Mouse (Mus musculus) olfactory bulb, adult 2 months (tissue): ENCODE measurements around the gene Skil. TPM values are rescaled to one million over a fixed set of nuclear protein-coding genes. Genes with fewer than 3 reads are reported as not detected.
"Not testable (repeated sequence)": the region's sequence is repeated elsewhere in the genome, so short reads cannot be mapped to it uniquely, and the experiment has no call there.

ENCODE experiments used
- H3K27ac ChIP-seq: fragments of 200-500 bp; 2 replicates; pipeline ENCODE4 v1.5.1; 2012; ENCODE audit warnings: low read depth, low read length; ENCODE audit not compliant: insufficient read depth
- H3K4me1 ChIP-seq: fragments of 200-500 bp; 2 replicates; pipeline ENCODE4 v1.6.1; 2012; ENCODE audit warnings: low read length; ENCODE audit not compliant: control insufficient read depth, insufficient read depth
- H3K4me3 ChIP-seq: fragments of 200-500 bp; 2 replicates; pipeline ENCODE4 v1.5.1; 2012; ENCODE audit warnings: mild to moderate bottlenecking, low read depth, low read length, moderate library complexity; ENCODE audit not compliant: insufficient read depth
- CTCF ChIP-seq: fragments of 200-500 bp; IDR thresholded peaks from 2 replicates; pipeline ENCODE4 v1.5.1; 2012; ENCODE audit warnings: low read depth, mild to moderate bottlenecking, low read length, moderate library complexity; ENCODE audit not compliant: insufficient read depth
- POLR2A ChIP-seq: fragments of 200-500 bp; IDR thresholded peaks from 2 replicates; pipeline ENCODE4 v1.6.1; 2012; ENCODE audit warnings: mild to moderate bottlenecking, low read depth, low read length, moderate library complexity; ENCODE audit not compliant: insufficient read depth
- WGBS: fragments of 180-500 bp; shearing (Covaris S2); methylation state at CpG from one replicate; pipeline ENCODE4 v1.1.7; 2018; 5-methylcytosine and 5-hydroxymethylcytosine counted together
- polyA plus RNA-seq: library from polyadenylated mRNA; stranded (reverse); fragments of >200 nt; gene quantifications from 2 replicates; pipeline ENCODE4 v1.2.4, GENCODE M21; 2012; ENCODE audit warnings: low replicate concordance; ENCODE audit not compliant: missing spikeins, insufficient read depth, insufficient read length

The Skil gene
- polyA plus RNA-seq, 1 experiment: not detected

DNA sequence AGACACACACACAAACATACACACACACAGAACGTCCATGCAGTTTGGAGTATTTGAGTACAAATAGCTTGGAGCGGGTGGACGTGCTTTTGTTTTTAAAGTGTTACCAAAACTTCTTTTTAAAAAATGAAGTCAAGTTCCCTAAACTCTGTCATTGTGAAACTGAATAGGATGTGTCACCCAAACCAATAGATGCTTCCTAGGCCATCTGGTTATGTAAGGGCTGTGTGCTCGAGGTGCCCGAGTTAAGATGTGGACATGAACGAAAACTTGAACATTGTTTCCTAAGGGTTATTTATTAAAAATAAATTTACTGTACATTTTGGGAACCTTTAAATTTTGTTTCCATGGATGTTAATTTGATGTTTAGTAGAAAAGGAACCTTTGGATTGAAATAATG, 11.7 kb downstream of the Skil start:
- Histone ChIP-seq H3K4me1 (peaks cover 7% of the 10 kb centered on the region), H3K27ac (no peak overlapping the region), H3K4me3 (no peak overlapping the region)
- TF ChIP-seq CTCF (no peak), POLR2A (no peak)
- WGBS: 87% methylated on average over 6 of the region's 6 CpGs

DNA sequence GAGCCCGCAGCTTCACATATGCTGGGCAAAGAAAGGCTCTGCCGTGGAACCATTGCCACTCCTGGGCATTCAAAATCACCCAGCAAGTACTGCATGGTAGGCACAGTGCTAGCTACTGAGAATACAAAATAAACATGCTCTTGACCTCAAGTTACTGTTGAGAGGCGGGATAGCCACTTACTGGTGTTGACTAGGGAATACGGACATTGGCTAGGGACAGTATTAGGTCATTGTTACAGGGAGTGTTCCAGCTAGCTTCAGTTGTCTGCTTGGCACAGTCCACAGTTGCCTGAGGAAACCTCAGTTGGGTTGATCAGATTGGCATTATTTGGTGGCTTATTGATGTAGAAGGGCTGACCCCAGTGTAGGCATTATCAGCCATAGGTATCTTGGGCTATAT, 12.8 kb downstream of the Skil start:
- TF ChIP-seq POLR2A (no peak), CTCF (no peak)
- peaks cover 7% of the 10 kb centered on the region for H3K4me1 ChIP-seq
- no peak overlapping the region for H3K27ac ChIP-seq
- WGBS: 65% methylated on average over 4 of the region's 4 CpGs
- no peak overlapping the region for H3K4me3 ChIP-seq

DNA sequence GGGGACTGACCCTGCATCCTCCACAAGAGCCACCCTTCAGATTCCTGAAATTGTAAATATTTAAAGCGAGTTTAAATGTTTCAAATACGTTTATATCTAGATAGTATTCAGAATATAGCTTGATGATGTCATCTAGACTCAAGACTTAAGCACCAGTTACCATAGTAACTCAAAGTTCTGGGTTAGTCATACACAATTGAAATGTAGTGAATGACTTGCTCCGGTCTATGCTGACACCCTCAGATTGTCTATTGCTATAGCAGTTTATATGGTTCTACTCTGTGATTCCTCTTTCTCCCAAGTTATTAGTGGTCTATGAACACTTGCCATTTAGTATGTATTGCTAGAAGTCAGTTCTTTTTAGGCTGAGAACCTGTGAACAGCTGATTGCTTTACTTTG, 14.2 kb downstream of the Skil start:
- 55% methylated on average over 3 of the region's 3 CpGs for WGBS
- Histone ChIP-seq H3K4me3 (no peak overlapping the region), H3K27ac (no peak overlapping the region), H3K4me1 (peaks cover 5% of the 10 kb centered on the region)
- TF ChIP-seq CTCF (no peak), POLR2A (no peak)

DNA sequence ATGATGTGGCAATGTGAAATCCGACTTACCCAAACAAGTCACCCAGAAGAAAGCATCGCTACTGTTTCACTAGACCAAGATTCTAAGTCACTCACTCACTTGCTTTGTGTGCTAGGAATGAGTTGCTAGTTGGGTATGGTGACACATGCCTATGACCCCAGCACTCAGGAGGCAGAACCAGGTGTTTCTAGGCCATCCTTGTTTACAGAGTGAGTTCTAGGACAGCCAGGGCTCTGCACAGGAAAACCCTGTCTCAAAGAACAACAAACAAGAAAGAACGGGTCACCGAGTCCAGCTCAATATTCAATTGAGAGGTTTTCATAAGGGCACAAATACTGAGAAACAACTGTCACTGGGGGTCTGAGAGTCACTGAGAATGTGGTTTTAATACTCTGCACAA, 28.2 kb downstream of the Skil start:
- WGBS: 86% methylated on average over 4 of the region's 4 CpGs
- H3K4me1 ChIP-seq: no peaks in the 10 kb centered on the region
- TF ChIP-seq POLR2A (no peak), CTCF (no peak)
- H3K27ac ChIP-seq: no peak overlapping the region
- no peak overlapping the region for H3K4me3 ChIP-seq

DNA sequence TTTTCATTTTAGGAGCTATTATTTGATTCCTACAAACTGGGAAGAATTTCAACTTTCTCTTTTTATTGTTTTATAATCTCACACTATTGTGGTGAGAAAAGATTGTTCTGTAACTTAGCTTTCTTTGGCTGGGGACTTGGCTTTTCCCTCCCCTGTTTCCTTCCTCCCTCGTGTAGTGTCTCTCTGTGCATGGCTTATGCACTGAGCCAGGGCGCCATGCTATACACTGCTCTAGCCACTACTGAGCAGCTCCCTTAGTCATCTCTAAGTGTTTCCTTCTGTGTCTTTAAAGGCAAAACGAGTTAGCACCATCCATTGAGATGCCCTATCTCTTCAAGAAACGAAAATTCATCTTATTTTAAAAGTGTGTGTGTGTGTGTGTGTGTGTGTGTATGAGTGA, 31.4 kb downstream of the Skil start:
- 81% methylated on average over 4 of the region's 4 CpGs for WGBS
- TF ChIP-seq POLR2A: no peak

DNA sequence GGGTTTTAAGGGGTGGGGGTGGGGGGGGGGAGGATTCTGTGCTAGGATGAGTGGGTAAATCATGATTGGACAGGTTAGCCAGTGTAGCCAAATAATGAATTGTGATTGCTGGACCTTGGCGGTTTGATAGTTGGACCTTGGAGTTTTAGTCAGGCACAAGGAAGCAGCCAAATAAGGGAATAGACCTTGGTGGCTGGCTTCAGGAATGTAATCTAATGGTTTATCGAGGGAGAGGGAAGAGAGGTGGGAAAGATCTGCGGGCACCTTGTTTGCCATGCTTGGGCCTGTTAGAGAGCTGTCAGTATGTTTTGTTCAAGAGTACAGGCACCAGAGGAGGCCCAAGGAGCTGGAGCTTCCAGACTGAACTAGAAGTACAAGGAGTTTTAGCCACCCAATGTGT, 32.0 kb downstream of the Skil start:
- Histone ChIP-seq H3K27ac (no peak overlapping the region), H3K4me3 (no peak overlapping the region), H3K4me1 (no peaks in the 10 kb centered on the region)
- TF ChIP-seq CTCF (no peak), POLR2A (no peak)
- 92% methylated on average over 3 of the region's 3 CpGs for WGBS

More for the DNA sequence above, 31.4 kb downstream of the Skil start:
- H3K4me1 ChIP-seq: no peaks in the 10 kb centered on the region
- no peak overlapping the region for H3K27ac ChIP-seq
- no peak overlapping the region for H3K4me3 ChIP-seq

DNA sequence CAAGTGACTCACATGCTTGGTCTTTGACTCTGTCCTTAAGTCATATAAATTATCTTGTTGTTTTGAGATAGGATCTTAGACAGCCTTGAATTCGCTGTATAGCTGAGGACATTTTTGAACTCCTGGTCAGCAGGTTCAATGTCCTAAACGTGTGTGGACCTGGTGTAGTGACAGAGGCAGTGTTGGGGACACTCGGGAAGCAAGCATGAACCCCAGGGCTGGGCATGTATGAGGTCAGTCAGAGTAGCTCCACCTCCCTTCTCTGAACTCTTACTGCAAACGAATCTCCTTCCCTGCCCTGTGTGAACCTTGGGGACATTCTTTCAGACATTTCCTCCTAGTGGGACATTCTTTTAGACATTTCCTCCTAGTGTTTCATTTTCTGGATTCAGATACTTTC, 34.9 kb downstream of the Skil start:
- TF ChIP-seq POLR2A (no peak), CTCF (no peak)

DNA sequence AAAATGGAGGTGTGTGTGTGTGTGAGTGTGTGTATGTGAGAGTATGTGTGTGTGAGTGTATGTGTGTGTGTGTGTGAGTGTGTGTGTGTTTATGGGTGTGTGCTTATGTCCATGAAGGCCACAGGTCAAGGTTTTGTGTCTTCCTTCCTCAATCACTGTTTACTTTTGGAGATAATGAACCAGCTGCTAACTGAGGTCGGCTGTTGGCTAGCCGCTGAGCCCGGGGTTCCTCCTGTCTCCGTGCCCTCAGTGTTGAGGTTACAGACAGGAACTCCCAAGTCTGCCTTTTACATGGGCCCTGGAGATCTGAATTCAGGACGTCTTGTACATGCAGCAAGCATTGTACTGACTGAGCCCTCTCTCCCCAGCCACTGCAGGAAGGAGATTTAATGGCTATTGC, 38.8 kb downstream of the Skil start:
- H3K4me3 ChIP-seq: no peak overlapping the region
- WGBS: 72% methylated on average over 5 of the region's 5 CpGs
- TF ChIP-seq POLR2A: no peak
- TF ChIP-seq CTCF: no peak
- H3K27ac ChIP-seq: no peak overlapping the region
- H3K4me1 ChIP-seq: no peaks in the 10 kb centered on the region

More for the DNA sequence above, 34.9 kb downstream of the Skil start:
- 56% methylated on average over 4 of the region's 4 CpGs for WGBS
- Histone ChIP-seq H3K4me1 (no peaks in the 10 kb centered on the region), H3K4me3 (no peak overlapping the region), H3K27ac (no peak overlapping the region)

DNA sequence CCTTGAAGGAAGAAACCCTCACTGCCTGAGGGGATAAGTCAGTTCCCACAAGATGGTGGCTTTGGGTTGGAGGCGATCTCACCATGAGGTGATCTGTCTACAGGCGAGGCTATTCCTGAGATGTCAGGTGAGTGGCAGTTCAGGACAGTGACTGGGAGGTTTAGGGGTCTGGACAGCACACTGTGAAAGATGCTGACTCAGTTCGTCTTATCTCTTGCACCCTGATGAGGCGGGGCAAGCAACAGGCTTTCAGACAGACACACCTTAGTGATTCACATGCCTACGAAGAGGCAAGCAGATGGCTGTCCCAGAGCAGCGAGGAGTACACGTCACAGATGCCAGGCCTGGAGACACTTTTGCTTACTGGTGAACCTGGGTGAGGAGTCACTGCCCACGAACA, 39.4 kb downstream of the Skil start:
- 92% methylated on average over 8 of the region's 8 CpGs for WGBS
- H3K4me3 ChIP-seq: no peak overlapping the region
- TF ChIP-seq POLR2A: no peak
- no peak for TF ChIP-seq CTCF
- H3K27ac ChIP-seq: no peak overlapping the region
- no peaks in the 10 kb centered on the region for H3K4me1 ChIP-seq

DNA sequence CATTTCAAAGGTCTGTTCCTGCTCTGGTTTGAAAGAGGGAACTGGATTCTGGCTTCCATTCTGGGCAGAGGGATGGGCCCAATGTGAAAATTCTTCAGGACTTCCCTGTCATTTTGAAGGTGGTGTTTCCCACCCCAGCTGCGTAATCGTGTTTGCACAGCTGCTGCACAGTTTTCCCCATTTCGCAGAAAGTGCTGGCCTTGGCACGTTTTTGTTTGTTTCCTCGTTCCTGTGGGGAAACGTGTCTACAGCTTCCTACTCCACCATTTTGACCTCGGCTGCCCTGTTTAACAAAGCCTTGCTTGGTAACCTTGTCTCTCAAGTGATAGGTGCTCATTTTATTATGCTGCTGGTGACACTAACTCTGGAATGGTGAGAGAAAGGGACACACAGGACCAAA, 39.8 kb downstream of the Skil start:
- Histone ChIP-seq H3K4me1 (no peaks in the 10 kb centered on the region), H3K27ac (no peak overlapping the region), H3K4me3 (no peak overlapping the region)
- WGBS: 59% methylated on average over 7 of the region's 7 CpGs
- TF ChIP-seq POLR2A: no peak

DNA sequence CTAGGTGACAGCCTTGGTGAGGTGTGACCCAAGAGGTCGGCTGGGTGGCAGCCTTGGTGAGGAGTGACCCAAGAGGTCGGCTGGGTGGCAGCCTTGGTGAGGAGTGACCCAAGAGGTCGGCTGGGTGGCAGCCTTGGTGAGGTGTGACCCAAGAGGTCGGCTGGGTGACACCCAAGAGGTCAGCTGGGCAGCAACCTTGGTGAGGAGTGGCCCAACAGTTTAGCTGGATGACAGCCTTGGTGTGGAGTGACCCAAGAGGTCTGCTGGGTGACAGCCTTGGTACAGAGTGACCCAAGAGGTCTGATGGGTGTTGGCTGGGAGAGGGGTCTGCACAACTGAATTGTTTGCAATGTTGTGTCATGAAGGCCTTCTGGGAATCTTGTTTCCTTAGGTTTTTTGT, 41.7 kb downstream of the Skil start:
- 86% methylated on average over 4 of the region's 4 CpGs for WGBS
- not testable (repeated sequence) for H3K4me1 ChIP-seq, H3K27ac ChIP-seq, H3K4me3 ChIP-seq
